Mouse (Mus musculus): Measurements from ENCODE around the gene Mcm7. TPM values are rescaled to one million over a fixed set of nuclear protein-coding genes. Genes with fewer than 3 reads are reported as not detected.

Gene Mcm7
- polyA plus RNA-seq, 1 experiment from 2014 or later: 71.6 TPM

DNA sequence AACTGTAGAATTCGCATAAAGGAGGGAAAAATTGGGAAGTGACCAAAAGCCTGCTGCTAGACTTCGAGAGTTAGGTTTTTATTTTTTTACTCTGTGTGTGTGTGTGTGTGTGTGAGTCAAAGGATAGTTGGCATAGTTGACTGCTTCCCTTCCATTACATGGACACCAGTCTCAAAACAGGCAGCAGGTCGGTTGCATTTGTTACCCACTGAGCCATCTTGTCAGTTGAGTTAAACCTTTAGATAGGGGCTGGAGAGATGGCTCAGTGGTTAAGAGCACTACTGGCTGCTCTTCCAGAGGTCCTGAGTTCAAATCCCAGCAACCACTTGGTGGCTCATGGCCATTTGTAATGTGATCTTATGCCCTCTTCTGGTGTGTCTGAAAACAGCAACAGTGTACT lies 54.2 kb downstream of the Mcm7 start:
- ATAC-seq (ENCODE audit: low FRiP score) (no peak), DNase-seq (ENCODE audit: low spot score) (no peak)
- peak overlapping the region; percentile 67 for H3K4me3 ChIP-seq (replicated peaks; ENCODE audit: low read length)
- H3K36me3 ChIP-seq (replicated peaks; ENCODE audit: control insufficient read depth, insufficient read depth): peaks cover 28% of the 10 kb centered on the region
- H3K9me3 ChIP-seq (ENCODE audit: control insufficient read depth, low read length): no peaks in the 10 kb centered on the region
- 80% methylated on average over 3 of the region's 3 CpGs for WGBS
- peaks cover 19% of the 10 kb centered on the region for H3K4me1 ChIP-seq (replicated peaks; ENCODE audit: control insufficient read depth, insufficient read depth, low read length)
- no peak overlapping the region; the same call in 1 of the 2 replicates for H3K27ac ChIP-seq
- H3K9ac ChIP-seq: peak overlapping the region; percentile 86
- no peaks in the 10 kb centered on the region for H3K27me3 ChIP-seq (ENCODE audit: control insufficient read depth, insufficient read depth, low read length)
- H3K4me2 ChIP-seq (replicated peaks): peak overlapping the region; percentile 80

DNA sequence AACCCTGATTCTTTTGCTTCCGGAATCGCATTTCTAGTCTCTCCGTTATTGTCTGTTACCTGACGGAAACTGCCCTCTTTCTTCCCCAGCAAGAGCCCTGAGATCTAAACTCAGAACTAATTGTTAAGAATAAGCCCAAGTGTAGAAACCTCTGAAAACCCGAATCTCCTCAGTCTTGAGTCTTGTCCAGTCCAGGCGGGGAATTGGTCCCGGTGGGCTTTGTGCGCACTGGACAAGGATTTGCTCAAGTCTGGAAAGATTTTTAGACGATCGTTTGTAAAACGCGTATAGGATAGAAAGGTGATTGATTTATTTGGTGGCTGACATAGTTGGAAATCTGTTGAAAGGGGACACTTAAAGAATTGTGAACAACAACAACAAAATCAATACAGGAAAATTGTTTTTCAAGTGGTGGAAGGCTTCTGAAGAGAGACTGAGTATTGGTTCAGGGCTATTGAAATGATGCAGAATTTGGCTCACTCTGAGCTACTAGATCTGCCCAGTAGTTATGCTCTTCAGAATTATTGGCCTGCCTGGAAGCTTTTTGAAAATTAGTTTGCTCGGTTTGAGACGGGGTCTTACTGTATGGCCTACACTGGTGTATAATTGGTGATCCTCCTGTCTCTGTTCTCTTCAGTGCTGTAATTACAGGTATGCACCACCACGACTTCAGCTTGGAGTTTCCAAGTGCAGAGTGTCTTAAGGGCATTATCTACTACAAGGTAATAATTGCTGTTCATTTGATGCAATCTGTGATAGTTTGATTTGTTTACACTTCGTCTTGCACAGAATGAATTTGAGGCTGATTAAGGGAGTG lies 54.8 kb downstream of the Mcm7 start:
- Histone ChIP-seq H3K27ac (peak overlapping the region; percentile 95), H3K9me3 (ENCODE audit: control insufficient read depth, low read length) (no peaks in the 10 kb centered on the region), H3K4me3 (replicated peaks; ENCODE audit: low read length) (peak overlapping the region; percentile 67), H3K27me3 (ENCODE audit: control insufficient read depth, insufficient read depth, low read length) (no peaks in the 10 kb centered on the region), H3K36me3 (replicated peaks; ENCODE audit: control insufficient read depth, insufficient read depth) (peaks cover 25% of the 10 kb centered on the region), H3K4me2 (replicated peaks) (peak overlapping the region; percentile 80), H3K4me1 (replicated peaks; ENCODE audit: control insufficient read depth, insufficient read depth, low read length) (peaks cover 19% of the 10 kb centered on the region), H3K9ac (peak overlapping the region; percentile 86)
- ATAC-seq (ENCODE audit: low FRiP score): peak; percentile 49
- DNase-seq (ENCODE audit: low spot score): peak; percentile 47
- 9% methylated on average over 16 of the region's 16 CpGs for WGBS

DNA sequence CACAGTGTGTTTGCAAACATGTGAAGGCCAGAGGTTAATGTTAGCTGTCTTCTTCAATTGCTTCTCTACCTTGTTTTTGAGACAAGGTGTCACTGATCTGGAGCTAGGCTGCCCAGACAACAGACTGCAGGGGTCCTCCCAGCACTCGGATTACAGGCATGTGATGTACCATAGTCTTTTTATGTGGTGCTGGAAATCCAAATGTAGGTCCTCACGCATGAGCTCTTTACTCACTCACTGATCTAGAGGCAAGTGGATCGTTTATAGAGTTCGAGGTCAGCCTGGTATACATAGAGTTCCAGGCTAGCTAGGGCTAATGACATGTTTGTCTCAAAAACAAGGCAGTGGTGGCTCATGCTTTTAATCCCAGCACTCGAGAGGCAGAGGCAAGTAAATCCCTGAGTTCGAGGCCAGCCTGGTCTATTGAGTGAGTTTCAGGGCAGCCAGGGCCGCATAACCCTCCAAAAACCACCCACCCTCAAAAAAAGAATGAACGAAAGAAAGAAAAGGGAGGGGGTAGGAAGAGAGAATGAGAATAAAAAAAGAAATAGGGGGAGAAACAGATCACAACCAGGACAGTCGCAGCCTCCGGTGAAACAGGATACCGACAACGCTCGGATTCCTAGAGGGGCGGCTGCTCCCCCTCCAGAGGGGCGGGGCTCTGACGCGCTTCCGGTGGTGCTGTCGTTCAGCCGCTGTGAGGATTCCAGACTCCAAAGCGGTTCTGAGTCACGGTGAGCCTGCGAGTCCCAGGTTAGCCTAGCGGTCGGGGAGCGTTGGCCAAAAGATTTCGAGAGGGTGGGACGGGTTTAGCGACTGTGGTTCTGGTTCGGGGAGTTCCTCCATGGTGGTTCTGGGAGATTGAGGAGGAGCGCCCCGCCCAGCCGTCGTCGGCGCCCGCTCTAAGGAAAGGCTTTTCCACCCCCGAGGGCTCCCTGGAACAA lies 55.7 kb downstream of the Mcm7 start, which contains the start of gene Zscan21:
Zscan21 (plus strand) TSS at position 649 of the 944 bp plus-strand sequence.
- 8% methylated on average over 38 of the region's 38 CpGs for WGBS
- Histone ChIP-seq H3K4me2 (replicated peaks) (peak within 1 kb of the TSS; percentile 80), H3K4me3 (replicated peaks; ENCODE audit: low read length) (peak within 1 kb of the TSS; percentile 67), H3K27ac (peak within 1 kb of the TSS; percentile 95), H3K27me3 (ENCODE audit: control insufficient read depth, insufficient read depth, low read length) (no peaks in the 10 kb centered on the region), H3K9me3 (ENCODE audit: control insufficient read depth, low read length) (no peaks in the 10 kb centered on the region), H3K4me1 (replicated peaks; ENCODE audit: control insufficient read depth, insufficient read depth, low read length) (peaks cover 19% of the 10 kb centered on the region), H3K9ac (peak within 1 kb of the TSS; percentile 86), H3K36me3 (replicated peaks; ENCODE audit: control insufficient read depth, insufficient read depth) (peaks cover 21% of the 10 kb centered on the region)
- DNase-seq (ENCODE audit: low spot score) (peak; percentile 93), ATAC-seq (ENCODE audit: low FRiP score) (peak; percentile 97)

MicroRNA genes within 50 kb of the gene (microRNA counts, 519-probe panel; counts per million panel counts)
- 6,067 counts per million, percentile 80 among the panel's probes with 10 or more counts for microRNA mmu-miR-106b
- 6,321 counts per million, percentile 83 among the panel's probes with 10 or more counts for microRNA mmu-miR-25
- microRNA mmu-miR-93: 5,760 counts per million, percentile 73 among the panel's probes with 10 or more counts

Small RNA genes within 50 kb of the gene (microRNA-seq; reads per million reads assigned to microRNA genes)
- gene Mir106b: 6,959 reads per million, percentile 94 among the genes with 10 or more reads in this experiment
- gene Mir25: 366 reads per million, percentile 68 among the genes with 10 or more reads in this experiment
- 6,060 reads per million, percentile 92 among the genes with 10 or more reads in this experiment for gene Mir93

Other genes starting within 250 kb of the Mcm7 start
- gene Gjc3, start 209.3 kb downstream of the Mcm7 start, polyA plus RNA-seq (2014; fragmentation: Nextera tagmentation; extraction: Ambion mirVana): 0.80 and 1.2 TPM in 2 replicates
- not detected in 2 replicates for gene Azgp1, start 190.9 kb downstream of the Mcm7 start, polyA plus RNA-seq (2014; fragmentation: Nextera tagmentation; extraction: Ambion mirVana)
- gene Smok3a, start 151.2 kb downstream of the Mcm7 start, polyA plus RNA-seq (2014; fragmentation: Nextera tagmentation; extraction: Ambion mirVana): not detected in 2 replicates
- not detected in 2 replicates for gene Smok3b, start 151.0 kb downstream of the Mcm7 start, polyA plus RNA-seq (2014; fragmentation: Nextera tagmentation; extraction: Ambion mirVana)
- not detected in 2 replicates for gene Smok3c, start 119.2 kb downstream of the Mcm7 start, polyA plus RNA-seq (2014; fragmentation: Nextera tagmentation; extraction: Ambion mirVana)
- gene Zkscan1, start 87.3 kb downstream of the Mcm7 start, polyA plus RNA-seq (2014; fragmentation: Nextera tagmentation; extraction: Ambion mirVana): 31.2 and 34.1 TPM in 2 replicates
- 84.0 and 88.2 TPM in 2 replicates for gene Zscan21, start 55.5 kb downstream of the Mcm7 start, polyA plus RNA-seq (2014; fragmentation: Nextera tagmentation; extraction: Ambion mirVana)
- gene Zfp113, start 16.7 kb downstream of the Mcm7 start, polyA plus RNA-seq (2014; fragmentation: Nextera tagmentation; extraction: Ambion mirVana): 17.9 and 21.4 TPM in 2 replicates
- gene Cops6, start 11.4 kb downstream of the Mcm7 start, polyA plus RNA-seq (2014; fragmentation: Nextera tagmentation; extraction: Ambion mirVana): 239 and 253 TPM in 2 replicates
- gene Ap4m1, start 420 bp downstream of the Mcm7 start, polyA plus RNA-seq (2014; fragmentation: Nextera tagmentation; extraction: Ambion mirVana): 15.2 and 15.5 TPM in 2 replicates
- 67.1 and 72.8 TPM in 2 replicates for gene Taf6, start 15.0 kb upstream of the Mcm7 start, polyA plus RNA-seq (2014; fragmentation: Nextera tagmentation; extraction: Ambion mirVana)
- gene Cnpy4, start 15.1 kb upstream of the Mcm7 start, polyA plus RNA-seq (2014; fragmentation: Nextera tagmentation; extraction: Ambion mirVana): 29.5 and 31.5 TPM in 2 replicates
- gene Mblac1, start 21.9 kb upstream of the Mcm7 start, polyA plus RNA-seq (2014; fragmentation: Nextera tagmentation; extraction: Ambion mirVana): 12.5 and 13.6 TPM in 2 replicates
- gene Nxpe5, start 53.5 kb upstream of the Mcm7 start, polyA plus RNA-seq (2014; fragmentation: Nextera tagmentation; extraction: Ambion mirVana): 0.07 TPM in 1 of 2 replicates, not detected in the other
- 74.7 and 85.0 TPM in 2 replicates for gene Lamtor4, start 83.1 kb upstream of the Mcm7 start, polyA plus RNA-seq (2014; fragmentation: Nextera tagmentation; extraction: Ambion mirVana)
- 19.5 and 19.7 TPM in 2 replicates for gene BC037034, start 91.6 kb upstream of the Mcm7 start, polyA plus RNA-seq (2014; fragmentation: Nextera tagmentation; extraction: Ambion mirVana)
- gene Gal3st4, start 100.4 kb upstream of the Mcm7 start, polyA plus RNA-seq (2014; fragmentation: Nextera tagmentation; extraction: Ambion mirVana): 2.6 and 2.9 TPM in 2 replicates
- 0.15 TPM in 1 of 2 replicates, not detected in the other for gene Gm43720, start 107.5 kb upstream of the Mcm7 start, polyA plus RNA-seq (2014; fragmentation: Nextera tagmentation; extraction: Ambion mirVana)
- 23.9 and 24.2 TPM in 2 replicates for gene Gpc2, start 107.6 kb upstream of the Mcm7 start, polyA plus RNA-seq (2014; fragmentation: Nextera tagmentation; extraction: Ambion mirVana)
- 9.0 and 9.5 TPM in 2 replicates for gene Stag3, start 107.8 kb upstream of the Mcm7 start, polyA plus RNA-seq (2014; fragmentation: Nextera tagmentation; extraction: Ambion mirVana)
- gene Pvrig, start 169.5 kb upstream of the Mcm7 start, polyA plus RNA-seq (2014; fragmentation: Nextera tagmentation; extraction: Ambion mirVana): 0.19 TPM in 1 of 2 replicates, not detected in the other

Measured in hindbrain, embryonic 14.5 days (tissue).